Mouse (Mus musculus) hindbrain, embryonic 10.5 days (tissue): Measurements from ENCODE around the gene Hrasls5. TPM values are rescaled to one million over a fixed set of nuclear protein-coding genes. Genes with fewer than 3 reads are reported as not detected.
A peak's percentile ranks its signal among the peaks of the same experiment; 100 is the strongest.

Experiments used
- DNase-seq: peaks from one replicate; pipeline ENCODE4 v3.0.0-alpha.2; 2017; ENCODE audit warnings: low spot score
- H3K27ac ChIP-seq: fragments of 300-500 bp; sonication (generic); 2 replicates; pipeline ENCODE4 v1.5.1; 2016; ENCODE audit warnings: mild to moderate bottlenecking, moderate library complexity
- H3K27me3 ChIP-seq: fragments of 300-500 bp; sonication (generic); 2 replicates; pipeline ENCODE4 v1.6.1; 2016; ENCODE audit warnings: mild to moderate bottlenecking; ENCODE audit not compliant: poor library complexity, insufficient read depth, severe bottlenecking
- H3K36me3 ChIP-seq: fragments of 300-500 bp; sonication (generic); 2 replicates; pipeline ENCODE4 v1.6.1; 2016; ENCODE audit warnings: mild to moderate bottlenecking, moderate library complexity
- H3K4me1 ChIP-seq: fragments of 300-500 bp; sonication (generic); replicated peaks from 2 replicates; pipeline ENCODE4 v1.6.1; 2016; ENCODE audit warnings: mild to moderate bottlenecking
- H3K4me3 ChIP-seq: fragments of 300-500 bp; sonication (generic); 2 replicates; pipeline ENCODE4 v1.5.1; 2016; ENCODE audit warnings: mild to moderate bottlenecking, moderate library complexity
- H3K9me3 ChIP-seq: fragments of 300-500 bp; sonication (generic); 2 replicates; pipeline ENCODE4 v1.6.1; 2016; ENCODE audit warnings: mild to moderate bottlenecking, moderate library complexity
- WGBS: fragments of 180-500 bp; shearing (Covaris S2); methylation state at CpG from one replicate; pipeline ENCODE4 v1.1.7; 2016; 5-methylcytosine and 5-hydroxymethylcytosine counted together
- polyA plus RNA-seq: library from polyadenylated mRNA; unstranded; fragments of >200 nt; fragmentation: Nextera tagmentation; extraction: Ambion mirVana; gene quantifications from 2 replicates; pipeline ENCODE4 v1.2.1, GENCODE M21; 2016

The Hrasls5 gene
- polyA plus RNA-seq = not detected in 2 replicates

DNA sequence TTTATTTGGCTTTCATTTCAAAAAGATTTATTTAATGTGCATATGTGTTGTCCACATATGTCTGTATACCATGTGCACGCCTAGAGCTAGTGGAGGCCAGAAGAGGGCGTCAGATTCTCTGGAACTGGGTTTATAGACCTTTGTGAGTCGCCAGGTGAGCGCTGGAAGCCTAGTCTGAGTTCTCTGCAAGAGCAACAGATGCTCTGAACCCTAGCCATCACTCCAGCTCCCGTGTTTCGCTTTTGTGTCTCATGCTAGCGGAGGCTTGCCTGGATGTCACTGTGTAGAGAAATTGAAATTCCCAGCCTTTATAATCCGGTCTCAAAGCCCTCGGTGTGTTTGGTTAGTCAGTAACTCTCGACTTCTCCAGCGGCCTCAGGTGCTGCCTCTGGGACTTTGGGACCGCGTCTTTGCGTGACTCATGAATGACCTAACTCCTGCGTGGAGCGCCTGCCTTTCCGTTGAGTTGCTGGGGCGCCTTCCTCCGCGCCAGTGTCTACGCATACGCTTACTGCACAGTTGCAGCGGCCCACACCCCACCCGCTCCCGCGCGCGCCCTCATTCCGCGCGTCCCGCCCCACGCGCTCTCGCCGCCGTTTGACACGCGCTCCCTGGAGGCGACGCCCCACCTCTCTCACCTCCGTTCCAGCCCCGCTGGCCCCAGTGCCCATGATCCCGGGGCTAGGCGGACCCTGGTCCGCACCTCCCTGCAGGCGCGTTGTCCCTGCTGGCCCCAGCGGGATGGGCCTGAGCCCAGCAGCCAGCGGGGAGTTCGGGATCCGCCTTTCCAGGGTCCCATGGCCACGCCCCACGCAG is at the start of gene Hrasls5:
Gene Hrasls5 (plus strand): TSS at position 600 of the 816 bp plus-strand sequence.
- no peak for DNase-seq
- peak within 1 kb of the TSS; percentile 51 for H3K4me3 ChIP-seq
- H3K4me1 ChIP-seq = peaks cover 13% of the 10 kb centered on the region
- WGBS = 3% methylated on average over 54 of the region's 54 CpGs
- peak within 1 kb of the TSS; percentile 54; the same call in 1 of the 2 replicates for H3K27ac ChIP-seq
- H3K36me3 ChIP-seq = no peaks in the 10 kb centered on the region
- peaks cover 54% of the 10 kb centered on the region for H3K27me3 ChIP-seq
- no peaks in the 10 kb centered on the region for H3K9me3 ChIP-seq

GRCm38 (mm10) chr19:7562601-7563129 is 49.7 kb upstream of the Hrasls5 start:
- H3K9me3 ChIP-seq = no peaks in the 10 kb centered on the region
- peaks cover 7% of the 10 kb centered on the region for H3K4me1 ChIP-seq
- H3K36me3 ChIP-seq = no peaks in the 10 kb centered on the region
- H3K27ac ChIP-seq = no peak overlapping the region
- WGBS = 81% methylated on average over 10 of the region's 10 CpGs
- DNase-seq = no peak
- H3K27me3 ChIP-seq = peaks cover 11% of the 10 kb centered on the region; the same call in 1 of the 2 replicates
- no peak overlapping the region for H3K4me3 ChIP-seq

- Histone ChIP-seq H3K4me1 (peaks cover 4% of the 10 kb centered on the region; the same call in 1 of the 2 replicates), H3K9me3 (no peaks in the 10 kb centered on the region), H3K4me3 (no peak overlapping the region), H3K27me3 (0 out of 2 replicates have a peak, but pooled peaks cover 1% of the 10 kb centered on the region), H3K27ac (no peak overlapping the region), H3K36me3 (no peaks in the 10 kb centered on the region)
- DNase-seq = no peak
- 90% methylated on average over 2 of the region's 2 CpGs for WGBS
Observed at GRCm38 (mm10) chr19:7563676-7564075, 48.7 kb upstream of the Hrasls5 start.

DNA sequence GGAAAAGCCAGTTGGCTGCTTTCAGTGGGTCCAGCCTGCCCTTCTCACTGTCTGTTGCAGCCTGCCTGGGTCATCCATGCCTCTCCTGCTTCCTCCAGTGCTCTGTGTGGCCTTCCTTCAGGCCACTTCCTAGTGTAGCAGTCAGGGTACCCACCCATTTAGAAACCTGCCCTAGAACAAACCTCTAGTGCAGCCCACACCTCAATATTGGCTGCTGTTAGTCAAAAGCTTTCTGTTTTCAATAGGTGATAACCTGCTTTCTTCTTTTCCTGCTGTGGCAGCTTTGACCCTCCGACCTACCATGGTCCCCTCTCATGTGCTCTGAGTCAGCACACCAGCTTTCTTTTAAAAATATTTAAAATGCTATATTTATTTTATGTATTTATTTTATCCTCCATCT is 47.9 kb upstream of the Hrasls5 start:
- no peak for DNase-seq
- Histone ChIP-seq H3K36me3 (no peaks in the 10 kb centered on the region), H3K4me3 (no peak overlapping the region), H3K27ac (no peak overlapping the region), H3K4me1 (peaks cover 5% of the 10 kb centered on the region; the same call in 1 of the 2 replicates), H3K9me3 (no peaks in the 10 kb centered on the region), H3K27me3 (no peaks in the 10 kb centered on the region)
- WGBS = 81% methylated on average over 1 of the region's 1 CpGs

DNA sequence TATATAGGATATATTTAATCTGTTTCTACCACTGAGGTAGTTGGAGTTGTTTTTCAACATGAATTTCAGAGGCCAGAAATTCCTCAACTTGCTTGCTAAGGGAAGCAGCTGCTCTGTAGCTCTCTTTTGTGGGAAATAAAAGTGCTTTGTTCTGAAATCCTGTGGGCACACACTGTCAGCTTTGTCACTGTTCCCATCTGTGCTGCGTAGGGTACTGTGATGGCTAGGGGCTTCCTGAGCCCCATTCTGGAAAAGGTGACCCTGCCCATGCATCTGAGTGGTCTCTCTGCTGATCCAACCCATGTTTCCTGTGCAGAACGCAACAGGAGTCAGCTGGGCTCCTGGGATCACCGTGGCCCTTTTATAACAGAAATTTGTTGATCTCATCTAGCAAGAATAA is 45.5 kb upstream of the Hrasls5 start:
- no peak overlapping the region; the same call in 1 of the 2 replicates for H3K27ac ChIP-seq
- WGBS = 66% methylated on average over 3 of the region's 3 CpGs
- peaks cover 5% of the 10 kb centered on the region; the same call in 1 of the 2 replicates for H3K4me1 ChIP-seq

GRCm38 (mm10) chr19:7568364-7568763 is 44.0 kb upstream of the Hrasls5 start:
- Histone ChIP-seq H3K27ac (no peak overlapping the region), H3K27me3 (no peaks in the 10 kb centered on the region), H3K36me3 (no peaks in the 10 kb centered on the region), H3K4me3 (no peak overlapping the region), H3K4me1 (peaks cover 5% of the 10 kb centered on the region; the same call in 1 of the 2 replicates), H3K9me3 (no peaks in the 10 kb centered on the region)
- WGBS = 57% methylated on average over 3 of the region's 3 CpGs
- no peak for DNase-seq

More for the DNA sequence above, 45.5 kb upstream of the Hrasls5 start:
- Histone ChIP-seq H3K9me3 (no peaks in the 10 kb centered on the region), H3K36me3 (no peaks in the 10 kb centered on the region), H3K4me3 (no peak overlapping the region), H3K27me3 (no peaks in the 10 kb centered on the region)
- DNase-seq = no peak

DNA sequence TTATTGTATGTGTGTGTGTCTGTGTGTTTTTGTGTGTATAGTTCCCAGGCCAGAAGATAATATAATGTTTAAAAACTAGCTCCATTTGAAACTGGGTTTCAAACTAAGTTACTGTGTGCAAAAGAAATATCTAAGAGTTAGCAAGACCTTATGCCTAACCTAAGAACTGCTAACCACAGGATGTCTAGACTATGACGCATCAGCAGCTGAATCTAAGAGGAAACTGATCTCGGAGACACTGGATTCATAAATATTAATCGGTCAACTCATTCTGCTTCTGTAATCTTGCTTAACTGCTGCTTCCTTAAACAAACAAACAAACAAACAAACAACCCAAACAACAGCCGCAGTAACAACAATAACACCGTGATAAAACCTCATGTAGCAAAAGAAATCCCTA is 42.7 kb upstream of the Hrasls5 start:
- WGBS = 91% methylated on average over 5 of the region's 5 CpGs
- no peaks in the 10 kb centered on the region for H3K27me3 ChIP-seq
- DNase-seq = no peak

DNA sequence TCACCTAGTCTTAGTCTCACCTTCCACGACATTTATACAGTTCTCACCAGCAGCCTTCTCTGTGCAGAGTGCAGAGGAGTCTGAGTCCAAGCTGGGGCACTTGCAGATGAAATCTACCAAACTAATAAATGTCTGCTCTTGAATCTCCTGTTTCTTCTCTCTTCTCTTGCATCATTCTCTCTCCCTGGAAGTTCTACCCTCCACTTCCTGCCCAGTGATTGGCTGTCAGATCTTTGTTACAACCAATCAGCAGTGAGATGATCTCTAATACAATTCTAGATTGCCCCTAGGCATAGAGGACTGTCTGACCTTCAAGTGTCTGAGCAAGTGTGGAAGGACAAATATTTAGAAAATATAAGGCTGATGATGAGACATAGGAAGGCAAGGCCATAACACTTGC is 36.2 kb upstream of the Hrasls5 start:
- no peaks in the 10 kb centered on the region for H3K36me3 ChIP-seq
- no peak overlapping the region for H3K27ac ChIP-seq
- no peak overlapping the region for H3K4me3 ChIP-seq
- H3K27me3 ChIP-seq = no peaks in the 10 kb centered on the region
- DNase-seq = no peak
- H3K4me1 ChIP-seq = no peaks in the 10 kb centered on the region
- no peaks in the 10 kb centered on the region for H3K9me3 ChIP-seq
- WGBS = 85% methylated on average over 1 of the region's 1 CpGs

More for the DNA sequence above, 42.7 kb upstream of the Hrasls5 start:
- Histone ChIP-seq H3K36me3 (no peaks in the 10 kb centered on the region), H3K4me1 (peaks cover 5% of the 10 kb centered on the region; the same call in 1 of the 2 replicates), H3K27ac (no peak overlapping the region), H3K4me3 (no peak overlapping the region), H3K9me3 (no peaks in the 10 kb centered on the region)

DNA sequence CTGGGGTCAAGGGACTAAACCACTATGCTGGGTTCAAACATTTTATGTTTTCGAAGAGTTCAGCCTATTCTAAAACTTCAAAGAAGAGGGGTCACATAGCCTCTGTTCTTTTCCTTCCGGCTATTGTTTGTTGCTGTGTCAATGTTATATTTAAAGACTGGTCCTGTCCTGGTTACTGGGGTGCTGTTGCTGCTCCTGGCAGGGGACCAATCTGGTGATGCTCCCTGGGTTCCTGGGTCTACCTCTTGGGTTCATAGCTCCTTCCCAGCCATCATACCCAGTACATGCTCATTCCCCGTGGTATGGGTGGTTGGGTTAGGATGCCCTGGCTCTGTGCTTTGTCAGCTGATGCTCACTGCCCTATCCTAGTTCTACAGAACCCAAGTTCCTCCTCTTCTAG is 34.6 kb upstream of the Hrasls5 start:
- WGBS = 88% methylated on average over 3 of the region's 3 CpGs
- Histone ChIP-seq H3K4me3 (no peak overlapping the region), H3K27me3 (no peaks in the 10 kb centered on the region), H3K36me3 (no peaks in the 10 kb centered on the region), H3K4me1 (peaks cover 4% of the 10 kb centered on the region; the same call in 1 of the 2 replicates), H3K9me3 (no peaks in the 10 kb centered on the region), H3K27ac (no peak overlapping the region)
- DNase-seq = no peak

DNA sequence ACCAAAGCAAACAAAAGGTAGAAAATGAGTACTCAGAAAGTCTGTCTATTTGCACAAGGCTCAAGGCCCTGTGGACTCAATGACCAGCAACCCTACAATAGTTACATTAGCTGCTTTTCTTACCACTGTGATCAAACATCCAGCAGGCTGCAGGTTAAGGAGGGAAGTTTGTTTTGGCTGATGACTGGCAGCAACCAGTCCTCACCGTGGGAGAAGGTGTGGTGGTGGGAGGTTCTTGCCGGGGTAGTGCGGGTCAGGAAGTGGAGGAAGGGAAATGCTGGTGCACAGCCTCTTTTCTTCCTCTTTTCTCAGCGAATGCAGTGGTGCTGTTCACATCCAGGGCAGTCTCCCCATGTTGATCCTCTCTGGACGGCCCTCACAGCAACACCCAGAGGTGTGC is 31.3 kb upstream of the Hrasls5 start:
- no peak overlapping the region for H3K27ac ChIP-seq
- WGBS = 73% methylated on average over 5 of the region's 5 CpGs

DNA sequence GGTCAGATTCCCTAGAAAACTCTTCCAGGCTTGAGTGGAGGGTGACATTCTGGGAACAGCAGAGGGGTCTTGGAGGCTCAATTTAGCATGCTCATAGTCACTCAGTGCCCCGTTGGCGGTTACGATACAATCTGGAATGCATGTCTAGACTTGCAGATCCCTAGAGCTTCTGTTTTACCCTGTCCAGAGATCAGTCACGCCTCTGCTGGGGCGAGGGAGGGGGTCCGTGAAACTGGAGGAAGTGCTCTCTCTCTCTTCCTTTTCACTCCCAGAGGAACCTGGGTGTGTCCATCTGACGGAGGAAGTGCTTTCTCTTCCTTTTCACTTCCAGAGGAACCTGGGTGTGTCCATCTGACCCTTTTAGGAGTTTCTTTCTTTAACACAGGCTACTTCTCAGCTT is 29.2 kb upstream of the Hrasls5 start:
- 62% methylated on average over 7 of the region's 7 CpGs for WGBS
- H3K4me3 ChIP-seq = no peak overlapping the region
- no peaks in the 10 kb centered on the region for H3K27me3 ChIP-seq
- H3K36me3 ChIP-seq = no peaks in the 10 kb centered on the region
- no peak overlapping the region for H3K27ac ChIP-seq
- H3K4me1 ChIP-seq = peaks cover 9% of the 10 kb centered on the region
- H3K9me3 ChIP-seq = peaks cover 2% of the 10 kb centered on the region; the same call in 1 of the 2 replicates
- no peak for DNase-seq

More for the DNA sequence above, 31.3 kb upstream of the Hrasls5 start:
- H3K9me3 ChIP-seq = no peaks in the 10 kb centered on the region
- H3K4me3 ChIP-seq = no peak overlapping the region
- no peak for DNase-seq
- H3K4me1 ChIP-seq = peaks cover 9% of the 10 kb centered on the region
- no peaks in the 10 kb centered on the region for H3K36me3 ChIP-seq
- H3K27me3 ChIP-seq = no peaks in the 10 kb centered on the region

GRCm38 (mm10) chr19:7583599-7583998 is 28.7 kb upstream of the Hrasls5 start:
- Histone ChIP-seq H3K9me3 (peaks cover 6% of the 10 kb centered on the region; the same call in 1 of the 2 replicates), H3K27me3 (no peaks in the 10 kb centered on the region), H3K27ac (no peak overlapping the region), H3K36me3 (no peaks in the 10 kb centered on the region), H3K4me1 (peaks cover 9% of the 10 kb centered on the region), H3K4me3 (no peak overlapping the region)
- 83% methylated on average over 3 of the region's 3 CpGs for WGBS
- no peak for DNase-seq

GRCm38 (mm10) chr19:7585279-7585678 is 27.1 kb upstream of the Hrasls5 start:
- Histone ChIP-seq H3K27me3 (no peaks in the 10 kb centered on the region), H3K4me3 (no peak overlapping the region), H3K27ac (no peak overlapping the region), H3K36me3 (no peaks in the 10 kb centered on the region), H3K4me1 (peaks cover 9% of the 10 kb centered on the region), H3K9me3 (peaks cover 6% of the 10 kb centered on the region; the same call in 1 of the 2 replicates)
- 87% methylated on average over 8 of the region's 8 CpGs for WGBS
- no peak for DNase-seq
